Comparison of ENCODE assay signal across 24 mouse cellular contexts in the genomic region with DNA sequence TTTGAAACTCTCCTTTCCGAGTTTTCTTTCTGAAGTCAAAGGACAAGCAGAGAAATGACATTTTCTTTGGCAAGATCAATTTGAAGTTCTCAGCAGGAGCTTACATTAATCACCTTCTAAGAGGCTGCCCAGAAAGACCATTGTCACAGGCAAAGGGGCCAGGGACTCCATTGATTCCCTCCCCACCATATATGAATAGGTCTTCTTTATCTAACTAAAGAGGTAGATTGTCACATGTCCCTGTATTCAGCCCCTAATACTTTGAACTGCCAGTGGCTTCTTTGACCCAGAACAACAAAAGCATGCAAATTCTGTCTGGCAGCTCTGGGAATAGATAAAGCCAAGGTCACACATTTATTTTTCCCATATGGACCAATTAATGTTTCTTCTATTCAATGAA.
"Had no signal": no experiment of that assay in that cellular context is flagged by ENCODE, and none has a peak within 500 bp of the region (broad histone marks: within the 10 kb centered on the region; RNA-seq: fewer than 3 reads in every experiment).

No protein-coding gene starts in this region.

- H3K36me3 ChIP-seq: limb, embryonic 10.5 days; limb, embryonic 13.5 days; liver, embryonic 12.5 days; liver, embryonic 15.5 days; lung, embryonic 15.5 days; neural tube, embryonic 12.5 days; neural tube, embryonic 15.5 days had no signal

- H3K4me1 ChIP-seq: limb, embryonic 10.5 days; limb, embryonic 13.5 days; liver, embryonic 12.5 days; liver, embryonic 15.5 days; lung, embryonic 15.5 days; megakaryocyte, embryonic 14.5 days; neural tube, embryonic 12.5 days; neural tube, embryonic 15.5 days had no signal

- ATAC-seq: liver, embryonic 12.5 days had no signal

- DNase-seq: kidney, adult 18-20 months; kidney, adult 9 months; kidney, postnatal 25 days; layer of hippocampus, adult 9-11 months; liver; lung, adult 18-20 months; lung, postnatal 10 days; lung, postnatal 36 days; right cerebral cortex, adult 18-20 months; right cerebral cortex, postnatal 14 days; right cerebral cortex, postnatal 4 days; thymus, adult 2 months; thymus, postnatal 14 days; thymus, postnatal 4 days had no signal

- H3K27ac ChIP-seq: layer of hippocampus, adult 2 months; limb, embryonic 10.5 days; limb, embryonic 13.5 days; liver, embryonic 12.5 days; liver, embryonic 15.5 days; lung, embryonic 15.5 days; neural tube, embryonic 12.5 days; neural tube, embryonic 15.5 days; stomach, postnatal 0 days had no signal

- H3K4me3 ChIP-seq: layer of hippocampus, adult 2 months; limb, embryonic 10.5 days; limb, embryonic 13.5 days; liver, embryonic 12.5 days; liver, embryonic 15.5 days; lung, embryonic 15.5 days; megakaryocyte, embryonic 14.5 days; neural tube, embryonic 12.5 days; neural tube, embryonic 15.5 days had no signal

- H3K9me3 ChIP-seq: limb, embryonic 10.5 days; limb, embryonic 13.5 days; liver, embryonic 12.5 days; liver, embryonic 15.5 days; lung, embryonic 15.5 days; neural tube, embryonic 12.5 days; neural tube, embryonic 15.5 days had no signal

- H3K9ac ChIP-seq: limb, embryonic 13.5 days; liver, embryonic 12.5 days; liver, embryonic 15.5 days; lung, embryonic 15.5 days; neural tube, embryonic 12.5 days; neural tube, embryonic 15.5 days had no signal

- H3K4me2 ChIP-seq: limb, embryonic 13.5 days; liver, embryonic 12.5 days; liver, embryonic 15.5 days; lung, embryonic 15.5 days; neural tube, embryonic 12.5 days; neural tube, embryonic 15.5 days had no signal

- H3K27me3 ChIP-seq: limb, embryonic 13.5 days; liver, embryonic 12.5 days; liver, embryonic 15.5 days; lung, embryonic 15.5 days; megakaryocyte, embryonic 14.5 days; neural tube, embryonic 12.5 days; neural tube, embryonic 15.5 days had no signal
